Mouse (Mus musculus): Measurements from ENCODE around the gene Hspa1a.
"Not testable (repeated sequence)": the region's sequence is repeated elsewhere in the genome, so short reads cannot be mapped to it uniquely, and the experiment has no call there.

Gene Hspa1a

DNA sequence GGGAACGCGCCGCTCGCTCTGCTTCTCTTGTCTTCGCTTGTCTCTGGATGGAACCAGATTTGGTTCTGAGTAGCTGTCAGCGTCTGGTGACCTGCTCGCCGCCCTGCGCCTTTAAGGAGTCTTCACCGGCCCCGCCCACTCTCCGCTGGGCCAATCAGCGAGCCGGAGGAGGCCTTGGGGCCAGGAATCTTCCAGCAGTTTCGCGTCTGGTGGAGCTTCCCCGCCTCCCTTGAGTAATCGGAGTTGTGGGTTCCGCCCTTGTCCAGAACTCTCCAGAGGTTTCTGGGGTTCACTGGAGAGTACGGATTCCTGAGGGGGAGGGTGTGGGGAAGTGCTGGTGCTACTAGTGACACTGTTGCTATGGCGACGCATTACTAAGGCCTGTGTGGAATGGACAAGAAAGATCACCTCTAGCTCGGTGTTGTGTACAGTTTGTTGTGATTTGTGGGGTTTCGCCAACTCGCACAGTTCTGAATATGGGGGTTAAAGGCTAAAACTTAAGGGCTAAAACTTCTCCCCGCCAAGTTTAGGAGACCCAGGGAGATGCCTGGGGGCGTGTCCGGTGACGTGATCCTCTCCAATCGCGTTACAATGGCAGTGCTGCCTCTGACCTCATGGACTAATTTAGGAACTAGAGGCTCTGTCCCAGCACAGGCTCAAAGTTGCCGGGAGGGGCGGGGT lies at the start of gene Hspa1a, which contains the start of gene Hspa1l:
Gene Hspa1a, minus strand, starts transcription at position 88 of the 681 bp plus-strand sequence.
Gene Hspa1l, plus strand, starts transcription at position 635 of the 681 bp plus-strand sequence.
- peak; percentile 55 for DNase-seq (ENCODE audit: low spot score)

GRCm38 (mm10) chr17:35021163-35021808 lies 49.3 kb upstream of the Hspa1a start:
- peak; percentile 92 for DNase-seq (ENCODE audit: low spot score)

- no peak for DNase-seq (ENCODE audit: low spot score)
Observed at GRCm38 (mm10) chr17:35020551-35020950, 48.6 kb upstream of the Hspa1a start.

DNA sequence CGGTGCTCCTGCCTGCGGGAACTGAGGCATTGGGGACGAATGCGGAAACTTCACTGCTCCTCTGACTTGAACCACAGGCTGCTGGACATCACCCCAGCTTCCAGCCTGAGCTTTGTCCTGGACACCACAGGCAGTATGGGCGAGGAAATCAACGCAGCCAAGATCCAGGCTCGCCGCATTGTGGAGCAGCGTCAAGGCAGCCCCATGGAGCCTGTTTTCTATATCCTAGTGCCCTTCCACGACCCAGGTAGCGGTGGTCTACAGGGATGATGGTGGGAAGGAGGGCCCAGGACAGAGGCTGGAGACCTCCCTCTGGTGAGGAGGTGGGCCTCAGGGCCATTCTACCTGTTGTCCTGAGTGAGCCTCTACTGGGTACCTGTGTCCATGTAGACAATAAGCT lies 47.9 kb upstream of the Hspa1a start:
- no peak for DNase-seq (ENCODE audit: low spot score)

DNA sequence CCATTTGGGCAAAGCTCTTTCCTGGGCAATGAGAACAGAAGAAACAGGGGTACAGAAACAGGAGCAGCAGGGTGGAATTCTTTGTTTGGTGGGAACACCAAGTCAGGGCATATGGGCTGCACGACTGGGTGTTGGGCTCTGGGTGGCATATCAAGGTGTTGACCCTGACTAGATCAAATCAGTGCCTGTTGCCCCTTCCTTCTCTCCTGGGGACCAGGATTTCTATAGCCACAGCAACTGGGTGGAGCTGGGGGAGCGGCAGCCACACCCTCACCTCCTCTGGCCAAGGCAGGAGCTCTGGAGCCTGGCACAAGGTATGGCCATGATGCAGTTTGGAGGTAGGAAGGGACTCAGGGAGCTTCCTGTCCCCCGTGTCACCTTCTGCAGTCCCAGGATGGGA lies 46.2 kb upstream of the Hspa1a start:
- no peak for DNase-seq (ENCODE audit: low spot score)

- no peak for DNase-seq (ENCODE audit: low spot score)
Observed at GRCm38 (mm10) chr17:35017706-35018030, 45.7 kb upstream of the Hspa1a start.

DNA sequence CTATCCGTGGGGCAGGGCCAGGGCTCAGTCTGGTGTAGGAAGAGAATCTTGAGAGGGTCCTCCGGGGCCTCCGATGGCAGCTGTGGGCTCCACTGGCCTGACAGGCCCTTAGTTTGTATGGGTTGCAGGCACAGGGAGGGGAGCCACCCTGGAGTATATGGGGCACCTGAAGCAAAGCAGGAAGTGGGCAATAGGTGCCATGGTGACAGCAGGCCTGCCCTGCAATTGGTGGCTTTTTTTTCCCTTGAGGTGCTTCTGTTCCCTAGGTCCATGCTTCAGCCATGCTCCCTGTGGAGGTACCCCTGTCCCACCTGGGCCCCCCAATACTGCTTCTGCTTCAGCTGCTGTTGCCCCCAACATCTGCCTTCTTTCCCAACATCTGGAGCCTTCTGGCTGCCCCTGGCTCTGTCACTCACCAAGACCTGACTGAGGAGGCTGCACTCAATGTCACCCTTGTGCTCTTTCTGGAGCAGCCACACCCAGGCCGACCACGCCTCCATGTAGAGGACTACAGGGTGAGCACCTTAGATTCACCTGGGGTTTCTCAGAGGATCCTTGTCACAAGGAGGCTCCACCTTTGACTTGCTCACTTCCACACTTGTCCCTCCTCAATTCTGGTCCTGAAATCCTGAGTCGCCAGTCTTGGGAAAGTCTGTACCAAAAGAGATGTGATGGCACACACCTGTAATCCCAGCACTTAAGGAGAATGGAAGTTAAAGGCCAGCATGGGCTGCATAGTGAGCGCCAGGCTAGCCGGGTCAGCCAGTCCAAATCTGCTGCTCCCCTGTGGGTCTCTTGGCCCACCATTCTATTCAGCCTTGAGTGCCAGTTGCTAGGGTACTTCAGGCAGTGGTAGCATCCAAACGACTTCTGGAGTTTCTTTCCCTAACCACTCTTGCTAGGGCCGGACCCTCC lies 45.1 kb upstream of the Hspa1a start:
- DNase-seq (ENCODE audit: low spot score) = no peak

GRCm38 (mm10) chr17:35016376-35016775 lies 44.4 kb upstream of the Hspa1a start, which contains the start of gene Vwa7:
Vwa7 (plus strand) TSS chr17:35016579.
- DNase-seq (ENCODE audit: low spot score) = no peak

DNA sequence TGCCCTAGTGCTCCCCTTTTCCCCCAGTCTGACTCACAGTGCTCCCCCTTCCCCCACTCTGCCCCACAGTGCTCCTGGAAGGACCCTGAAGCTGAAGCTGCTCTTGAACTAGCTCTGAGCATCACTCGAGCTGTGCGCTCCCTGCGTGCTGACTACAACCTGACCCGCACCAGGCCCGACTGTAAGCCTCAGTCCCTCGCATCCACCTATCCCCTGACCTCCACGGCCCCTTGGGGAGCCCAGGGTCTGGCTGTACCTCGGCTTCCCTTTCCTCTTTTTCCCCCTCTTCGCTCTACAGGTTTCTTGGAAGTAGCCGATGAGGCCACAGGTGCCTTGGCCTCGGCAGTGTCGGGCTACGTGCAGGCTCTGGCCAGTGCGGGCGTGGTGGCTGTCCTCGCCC lies 43.3 kb upstream of the Hspa1a start:
- no peak for DNase-seq (ENCODE audit: low spot score)

DNA sequence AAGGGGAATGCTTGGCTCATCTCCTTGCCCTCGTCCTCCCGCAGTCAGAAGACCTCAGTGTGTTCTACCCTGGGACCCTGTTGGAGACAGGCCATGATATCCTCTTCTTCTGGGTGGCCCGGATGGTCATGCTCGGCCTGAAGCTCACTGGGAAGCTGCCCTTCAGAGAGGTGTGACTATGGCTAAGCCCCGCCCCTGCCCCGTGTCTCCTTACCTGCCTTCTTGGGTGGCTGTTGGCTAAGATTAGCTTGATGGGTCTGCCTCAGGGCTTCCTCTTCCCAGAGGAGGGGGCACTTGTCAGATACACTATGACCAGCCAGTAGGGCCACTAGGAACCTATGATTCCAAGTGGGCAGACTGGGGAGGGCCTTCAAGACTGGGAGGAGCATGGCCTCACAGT lies 41.3 kb upstream of the Hspa1a start:
- DNase-seq (ENCODE audit: low spot score) = no peak

DNA sequence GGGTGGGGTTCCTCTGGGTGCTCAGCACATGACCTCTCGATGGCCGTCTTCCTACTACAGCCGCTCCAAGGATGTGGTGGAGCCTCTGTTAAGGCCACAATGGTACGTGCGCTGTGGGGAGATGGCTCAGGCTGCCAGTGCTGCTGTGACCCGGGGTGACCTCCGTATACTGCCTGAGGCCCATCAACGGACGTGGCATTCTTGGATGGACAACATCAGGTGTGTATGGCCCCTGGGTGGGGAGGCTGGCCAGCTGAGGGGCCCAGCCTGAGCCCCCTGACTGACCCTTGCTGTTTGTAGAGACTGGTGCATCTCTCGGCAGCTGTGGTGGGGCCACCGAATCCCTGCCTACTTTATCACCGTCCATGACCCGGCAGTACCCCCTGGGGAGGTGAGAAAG lies 40.5 kb upstream of the Hspa1a start:
- no peak for DNase-seq (ENCODE audit: low spot score)

- DNase-seq (ENCODE audit: low spot score) = no peak
Observed at GRCm38 (mm10) chr17:35011440-35011839, 39.5 kb upstream of the Hspa1a start.

DNA sequence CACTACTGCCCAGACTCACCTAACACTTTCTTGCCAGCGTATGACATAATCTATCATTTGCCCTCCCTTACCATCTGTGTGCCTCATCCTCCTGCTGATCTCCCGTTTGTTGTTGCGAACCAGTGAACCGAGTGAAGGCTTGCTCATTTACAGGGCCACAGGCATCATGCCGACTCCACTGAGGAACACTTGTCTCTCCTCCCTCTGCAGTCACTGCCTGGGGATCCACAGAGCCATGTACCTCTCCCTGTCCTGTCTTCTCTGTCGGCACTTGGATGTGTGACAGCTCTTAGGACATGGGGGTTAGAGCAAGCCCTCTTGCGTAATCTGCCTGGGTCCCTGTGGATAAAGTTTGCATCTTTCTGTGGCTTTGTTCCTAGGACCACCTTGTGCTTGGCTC lies 37.6 kb upstream of the Hspa1a start:
- DNase-seq (ENCODE audit: low spot score) = no peak

DNA sequence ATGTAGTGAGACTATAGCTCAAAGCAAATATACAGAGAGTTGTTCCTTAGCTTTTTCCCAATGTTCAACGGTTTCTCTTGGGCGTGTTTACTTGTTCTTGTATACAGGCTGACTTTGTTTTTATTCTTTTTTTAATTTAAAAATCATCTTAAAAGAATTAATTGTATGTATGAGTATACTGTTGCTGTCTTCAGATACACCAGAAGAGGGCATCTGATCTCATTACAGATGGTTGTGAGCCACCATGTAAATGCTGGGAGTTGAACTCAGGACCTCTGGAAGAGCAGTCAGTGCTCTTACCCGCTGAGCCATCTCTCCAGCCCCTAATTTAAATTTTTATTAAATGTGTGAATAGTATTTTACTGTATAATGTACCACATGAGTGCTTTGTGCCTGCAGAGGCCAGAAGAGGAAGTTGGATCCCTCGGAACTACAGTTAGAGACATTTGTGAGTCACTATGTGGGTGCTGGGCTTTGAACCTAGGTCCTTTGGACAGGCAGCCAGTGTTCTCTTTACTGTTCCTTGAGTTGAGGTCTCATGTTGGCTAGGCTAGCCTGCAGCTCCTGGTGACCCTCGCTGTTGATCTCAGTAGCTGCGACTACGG lies 35.5 kb upstream of the Hspa1a start:
- no peak for DNase-seq (ENCODE audit: low spot score)

- DNase-seq (ENCODE audit: low spot score) = not testable (repeated sequence)
Observed at GRCm38 (mm10) chr17:35005902-35006301, 33.9 kb upstream of the Hspa1a start.

- no peak for DNase-seq (ENCODE audit: low spot score)
Observed at GRCm38 (mm10) chr17:35005158-35005557, 33.2 kb upstream of the Hspa1a start.

- no peak for DNase-seq (ENCODE audit: low spot score)
Observed at GRCm38 (mm10) chr17:35004075-35004717, 32.2 kb upstream of the Hspa1a start.

- no peak for DNase-seq (ENCODE audit: low spot score)
Observed at GRCm38 (mm10) chr17:35003022-35003838, 31.3 kb upstream of the Hspa1a start.

GRCm38 (mm10) chr17:35002153-35002865 lies 30.4 kb upstream of the Hspa1a start:
- DNase-seq (ENCODE audit: low spot score) = no peak

DNA sequence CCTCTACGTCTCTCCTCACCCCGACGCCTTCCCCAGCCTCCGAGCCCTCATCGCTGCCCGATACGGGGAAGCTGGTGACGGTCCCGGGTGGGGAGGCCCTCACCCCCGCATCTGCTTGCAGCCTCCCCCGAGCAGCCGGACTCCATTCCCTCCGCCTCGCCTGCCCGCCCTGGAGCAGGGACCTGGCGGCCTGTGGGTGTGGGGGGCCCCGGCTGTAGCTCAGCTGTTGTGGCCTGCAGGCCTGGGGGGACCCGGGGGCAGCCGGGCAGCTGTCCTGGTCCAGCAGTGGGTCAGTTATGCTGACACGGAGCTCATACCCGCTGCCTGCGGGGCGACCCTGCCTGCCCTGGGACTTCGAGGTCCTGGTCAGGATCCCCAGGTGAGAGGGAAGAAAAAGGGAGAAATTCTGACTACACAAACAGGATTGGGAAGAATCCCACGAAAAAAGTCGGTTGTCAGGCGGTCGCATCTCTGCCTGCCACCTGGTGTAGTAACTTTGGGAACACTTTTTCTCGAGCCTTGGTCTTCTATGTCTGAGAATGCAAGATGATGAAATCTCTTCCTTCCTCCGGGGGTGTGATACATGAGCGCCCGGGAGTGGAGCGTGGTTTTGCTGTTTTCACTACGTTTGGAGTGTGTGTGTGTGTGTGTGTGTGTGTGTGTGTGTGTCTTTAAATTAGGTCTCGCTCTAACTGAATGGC lies 29.6 kb upstream of the Hspa1a start:
- DNase-seq (ENCODE audit: low spot score) = no peak

Measured in ovary, postnatal 10 days (tissue).